Mouse (Mus musculus) brown adipose tissue, adult 24 weeks (tissue): ENCODE measurements around the gene Fzd2. TPM values are rescaled to one million over a fixed set of nuclear protein-coding genes. Genes with fewer than 3 reads are reported as not detected.
"Not testable (repeated sequence)": the region's sequence is repeated elsewhere in the genome, so short reads cannot be mapped to it uniquely, and the experiment has no call there.

Source experiments
- H3K27ac ChIP-seq: fragments of 200-500 bp; replicated peaks from 2 replicates; pipeline ENCODE4 v1.5.1; 2012; ENCODE audit warnings: low read depth, mild to moderate bottlenecking, low read length
- H3K4me1 ChIP-seq: fragments of 200-500 bp; 2 replicates; pipeline ENCODE4 v1.6.1; 2012; ENCODE audit warnings: low read length, mixed read lengths; ENCODE audit not compliant: control insufficient read depth, insufficient read depth, insufficient read length
- H3K4me3 ChIP-seq: fragments of 200-500 bp; 2 replicates; pipeline ENCODE4 v1.5.1; 2012; ENCODE audit warnings: low read depth, mild to moderate bottlenecking, low read length, moderate library complexity; ENCODE audit not compliant: insufficient read depth
- polyA plus RNA-seq: library from polyadenylated mRNA; stranded (reverse); fragments of >200 nt; gene quantifications from 2 replicates; pipeline ENCODE4 v1.2.4, GENCODE M21; 2012; ENCODE audit not compliant: missing spikeins, insufficient read depth, insufficient read length

Fzd2 gene
- polyA plus RNA-seq, 1 experiment = 1.3 TPM

- Histone ChIP-seq H3K4me1 (no peaks in the 10 kb centered on the region), H3K4me3 (peak overlapping the region; percentile 76), H3K27ac (0 out of 2 replicates have a peak overlapping the region, but pooled peaks have one; percentile 39)
Observed at GRCm38 (mm10) chr11:102603496-102603850, 723 bp upstream of the Fzd2 start.

GRCm38 (mm10) chr11:102604777-102605552 lies 769 bp downstream of the Fzd2 start:
- no peak overlapping the region for H3K27ac ChIP-seq
- peak overlapping the region; percentile 76 for H3K4me3 ChIP-seq
- H3K4me1 ChIP-seq = no peaks in the 10 kb centered on the region

DNA sequence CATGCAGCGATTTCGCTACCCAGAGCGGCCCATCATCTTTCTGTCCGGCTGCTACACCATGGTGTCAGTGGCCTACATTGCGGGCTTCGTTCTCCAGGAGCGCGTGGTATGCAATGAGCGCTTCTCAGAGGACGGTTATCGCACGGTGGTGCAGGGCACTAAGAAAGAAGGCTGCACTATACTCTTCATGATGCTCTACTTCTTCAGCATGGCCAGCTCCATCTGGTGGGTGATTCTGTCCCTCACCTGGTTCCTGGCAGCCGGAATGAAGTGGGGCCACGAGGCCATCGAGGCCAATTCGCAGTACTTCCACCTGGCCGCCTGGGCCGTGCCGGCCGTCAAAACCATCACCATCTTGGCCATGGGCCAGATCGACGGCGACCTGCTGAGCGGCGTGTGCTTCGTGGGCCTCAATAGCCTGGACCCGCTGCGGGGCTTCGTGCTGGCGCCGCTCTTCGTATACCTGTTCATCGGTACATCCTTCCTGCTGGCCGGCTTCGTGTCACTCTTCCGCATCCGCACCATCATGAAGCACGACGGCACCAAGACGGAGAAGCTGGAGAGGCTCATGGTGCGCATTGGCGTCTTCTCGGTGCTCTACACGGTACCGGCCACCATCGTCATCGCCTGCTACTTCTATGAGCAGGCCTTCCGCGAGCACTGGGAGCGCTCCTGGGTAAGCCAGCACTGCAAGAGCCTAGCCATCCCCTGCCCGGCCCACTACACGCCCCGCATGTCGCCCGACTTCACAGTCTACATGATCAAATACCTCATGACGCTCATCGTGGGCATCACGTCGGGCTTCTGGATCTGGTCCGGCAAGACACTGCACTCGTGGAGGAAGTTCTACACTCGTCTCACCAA lies 1.6 kb downstream of the Fzd2 start:
- H3K4me3 ChIP-seq = peak overlapping the region; percentile 76
- H3K27ac ChIP-seq = no peak overlapping the region
- no peaks in the 10 kb centered on the region for H3K4me1 ChIP-seq

GRCm38 (mm10) chr11:102606751-102607171 lies 2.6 kb downstream of the Fzd2 start:
- H3K27ac ChIP-seq = no peak overlapping the region
- no peaks in the 10 kb centered on the region for H3K4me1 ChIP-seq
- H3K4me3 ChIP-seq = 0 out of 2 replicates have a peak overlapping the region, but pooled peaks have one; percentile 13

DNA sequence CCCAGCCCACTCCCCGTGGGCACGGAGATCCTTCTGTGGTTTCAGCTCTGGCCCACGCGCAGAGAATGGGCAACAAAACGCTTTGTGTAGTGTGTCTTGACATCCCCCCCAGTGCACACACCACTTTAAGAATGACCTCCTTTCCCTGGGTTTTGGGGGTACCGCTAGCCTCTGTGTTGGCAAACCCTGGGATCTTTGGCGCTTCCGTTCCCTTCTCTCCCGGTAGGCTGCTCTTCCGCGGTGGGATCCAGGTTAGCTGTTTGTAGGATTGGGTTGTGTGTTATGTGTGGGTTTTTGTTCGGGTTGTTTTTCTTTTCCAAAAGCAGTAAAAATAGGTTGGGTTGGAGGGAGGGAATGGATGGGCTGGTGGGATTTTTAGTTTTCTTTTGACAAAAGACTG lies 3.0 kb downstream of the Fzd2 start:
- not testable (repeated sequence) for H3K4me3 ChIP-seq, H3K4me1 ChIP-seq, H3K27ac ChIP-seq

DNA sequence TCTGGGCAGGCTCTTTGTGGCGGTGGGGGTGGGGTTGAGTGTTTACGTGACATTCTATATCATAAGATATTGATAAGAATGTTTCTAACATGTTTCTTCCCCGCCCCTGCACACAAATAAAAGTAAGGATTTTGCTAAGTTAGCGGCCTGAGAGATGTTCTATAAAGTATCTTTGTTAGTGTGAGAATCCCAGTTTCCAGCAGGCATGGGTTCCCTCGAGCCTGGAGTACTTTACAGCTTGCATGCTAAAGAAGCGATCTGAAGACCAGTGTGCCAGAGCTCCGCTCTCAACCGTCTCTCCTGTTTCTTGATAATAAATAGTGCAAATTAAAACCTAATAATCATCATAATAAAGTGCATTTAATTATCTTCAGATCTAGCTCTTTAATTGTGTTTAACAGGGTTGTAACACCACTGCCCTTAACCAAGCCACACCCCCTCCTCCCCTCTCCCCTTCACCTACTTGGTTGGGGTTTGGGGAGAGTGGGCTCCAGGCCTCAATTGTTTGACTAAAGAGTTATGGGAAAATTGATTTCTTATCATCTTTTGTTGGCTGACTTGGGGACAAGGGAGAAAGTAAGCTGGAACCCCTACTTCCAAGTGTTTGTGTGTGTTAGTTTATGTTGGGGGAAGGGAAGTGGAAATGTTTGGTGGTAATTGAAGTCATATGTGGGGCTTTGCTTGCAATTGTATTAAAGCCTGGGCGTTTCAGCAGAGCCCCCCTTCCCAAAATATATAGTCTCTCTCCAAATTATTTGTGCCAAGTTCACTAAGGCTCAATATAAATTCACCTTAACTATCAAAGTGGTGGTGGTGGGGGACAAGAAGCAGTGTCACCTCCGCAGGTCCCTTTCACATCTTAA lies 3.7 kb downstream of the Fzd2 start:
- no peak overlapping the region for H3K27ac ChIP-seq
- H3K4me3 ChIP-seq = no peak overlapping the region
- H3K4me1 ChIP-seq = no peaks in the 10 kb centered on the region

GRCm38 (mm10) chr11:102608691-102609090 lies 4.5 kb downstream of the Fzd2 start:
- Histone ChIP-seq H3K4me3 (no peak overlapping the region), H3K27ac (no peak overlapping the region), H3K4me1 (no peaks in the 10 kb centered on the region)

GRCm38 (mm10) chr11:102609483-102609882 lies 5.3 kb downstream of the Fzd2 start:
- Histone ChIP-seq H3K4me1 (no peaks in the 10 kb centered on the region), H3K27ac (no peak overlapping the region), H3K4me3 (no peak overlapping the region)

GRCm38 (mm10) chr11:102610260-102610659 lies 6.1 kb downstream of the Fzd2 start:
- H3K4me3 ChIP-seq = no peak overlapping the region
- H3K27ac ChIP-seq = no peak overlapping the region
- no peaks in the 10 kb centered on the region for H3K4me1 ChIP-seq

DNA sequence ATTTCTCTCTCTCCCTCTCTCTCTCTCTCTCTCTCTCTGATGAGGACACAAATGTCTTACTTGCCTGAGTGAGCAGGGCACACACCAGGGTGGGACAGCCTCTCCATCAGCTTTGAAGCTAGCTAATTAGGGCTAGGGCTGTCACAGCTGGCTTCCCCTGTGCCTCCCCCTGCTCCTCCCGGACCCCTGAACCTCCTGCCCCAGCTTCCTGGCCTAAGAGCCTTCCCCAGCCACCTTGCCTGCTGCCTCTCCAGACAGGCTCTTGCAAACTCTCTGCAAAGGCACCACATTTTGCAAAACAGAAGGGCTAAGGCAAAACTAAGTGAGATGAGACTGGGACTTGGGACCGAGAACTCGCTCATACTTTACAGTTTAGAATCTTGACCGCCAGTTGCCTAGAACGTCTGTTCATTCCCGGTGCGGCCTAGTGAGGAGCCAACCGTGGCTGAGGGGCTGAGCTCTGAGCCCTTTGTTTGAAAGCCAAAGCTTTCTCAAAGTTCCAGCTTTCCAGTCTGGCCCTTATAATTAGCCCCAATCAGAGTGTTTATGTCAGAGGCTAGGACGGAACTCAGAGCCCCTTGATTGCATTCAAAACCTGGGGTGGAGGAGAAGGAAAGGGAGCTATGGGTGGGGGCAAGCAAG lies 6.6 kb downstream of the Fzd2 start:
- Histone ChIP-seq H3K4me3 (no peak overlapping the region), H3K27ac (no peak overlapping the region), H3K4me1 (no peaks in the 10 kb centered on the region)

- Histone ChIP-seq H3K27ac (no peak overlapping the region), H3K4me3 (no peak overlapping the region), H3K4me1 (no peaks in the 10 kb centered on the region)
Observed at GRCm38 (mm10) chr11:102611317-102611705, 7.1 kb downstream of the Fzd2 start.

- Histone ChIP-seq H3K4me3 (no peak overlapping the region), H3K4me1 (no peaks in the 10 kb centered on the region), H3K27ac (no peak overlapping the region)
Observed at GRCm38 (mm10) chr11:102619449-102619848, 15.3 kb downstream of the Fzd2 start.

GRCm38 (mm10) chr11:102623876-102624789 lies 19.9 kb downstream of the Fzd2 start:
- H3K4me3 ChIP-seq = no peak overlapping the region
- no peak overlapping the region for H3K27ac ChIP-seq
- H3K4me1 ChIP-seq = no peaks in the 10 kb centered on the region
